Mouse (Mus musculus) gastrocnemius, postnatal 14 days (tissue): ENCODE results near the gene Spata45. TPM values are rescaled to one million over a fixed set of nuclear protein-coding genes. Genes with fewer than 3 reads are reported as not detected.

Experiments
- DNase-seq: peaks from one replicate; pipeline ENCODE4 v3.0.0; 2021; ENCODE audit warnings: mixed read lengths
- intact Hi-C: fragments of 180-260 bp; cut with DNase I; formaldehyde crosslinking; loops from one replicate; pipeline ENCODE4 v1.15.1; 2025; ENCODE audit warnings: low total_unique reads
- total RNA-seq, 2 experiments: library from RNA; stranded (reverse); gene quantifications; 2 replicates each; pipeline ENCODE4 v1.2.3; 2021

The Spata45 gene
- total RNA-seq, 2 experiments from 2014 or later = not detected

DNA sequence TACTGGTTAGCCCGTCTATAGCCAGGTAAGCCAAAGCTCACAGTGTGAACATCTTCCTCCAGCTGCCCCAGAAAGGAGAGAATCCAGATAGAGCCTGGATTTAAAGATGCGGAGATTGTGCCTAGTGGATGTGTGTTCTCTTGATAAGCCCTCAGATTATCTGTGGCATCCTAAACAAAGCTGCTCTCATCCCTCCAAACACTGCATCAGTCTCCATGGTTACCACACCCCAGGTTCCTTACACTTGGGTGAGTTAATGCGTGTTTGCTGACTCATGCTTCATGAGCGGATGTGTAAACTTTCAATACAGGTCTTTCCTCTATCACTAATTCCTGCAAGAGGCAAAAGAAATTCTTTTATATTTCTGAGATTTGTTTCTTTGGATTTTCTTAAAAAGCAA is 790 bp upstream of the Spata45 start:
- no peak for DNase-seq
- intact Hi-C loops = no loop called here

DNA sequence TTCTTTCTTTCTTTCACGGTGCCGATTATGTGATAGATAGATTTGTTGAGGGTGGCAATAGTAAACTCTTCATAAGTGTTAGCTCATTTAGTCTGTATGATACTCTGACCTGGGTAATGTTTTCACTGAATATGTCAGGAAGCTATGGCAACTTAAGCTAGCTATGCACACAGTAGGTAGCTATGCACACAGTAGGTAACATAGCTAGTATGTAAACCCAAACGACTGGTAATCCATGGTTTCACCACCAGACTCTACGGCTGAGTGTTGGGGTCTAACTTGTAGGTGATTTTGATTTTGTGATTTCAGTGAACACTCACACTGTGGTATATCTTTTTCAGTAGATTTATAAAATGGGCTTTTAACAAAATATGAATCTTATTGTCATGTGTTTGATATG is 1.6 kb downstream of the Spata45 start:
- DNase-seq = no peak
- intact Hi-C loops = no loop called here

DNA sequence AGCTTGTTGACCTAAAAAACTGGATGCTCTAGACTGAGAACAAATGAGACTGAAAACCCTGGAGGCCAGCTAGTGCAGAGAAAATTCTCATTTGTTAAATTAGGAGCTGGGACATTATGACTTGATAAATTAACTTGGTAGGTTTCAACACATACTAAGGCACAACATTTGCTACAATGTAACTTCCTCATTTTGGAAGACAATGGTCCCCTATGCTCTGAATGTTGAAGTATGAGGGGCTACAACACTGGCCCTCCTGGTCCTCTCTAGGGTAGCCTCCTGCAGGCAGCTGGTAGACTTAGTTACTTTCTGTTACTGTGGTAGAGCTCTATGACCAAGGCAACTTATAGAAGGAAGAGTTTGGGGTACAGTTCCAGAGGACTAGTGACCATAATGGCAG is 4.9 kb downstream of the Spata45 start:
- DNase-seq = no peak
- intact Hi-C loops = no loop called here

DNA sequence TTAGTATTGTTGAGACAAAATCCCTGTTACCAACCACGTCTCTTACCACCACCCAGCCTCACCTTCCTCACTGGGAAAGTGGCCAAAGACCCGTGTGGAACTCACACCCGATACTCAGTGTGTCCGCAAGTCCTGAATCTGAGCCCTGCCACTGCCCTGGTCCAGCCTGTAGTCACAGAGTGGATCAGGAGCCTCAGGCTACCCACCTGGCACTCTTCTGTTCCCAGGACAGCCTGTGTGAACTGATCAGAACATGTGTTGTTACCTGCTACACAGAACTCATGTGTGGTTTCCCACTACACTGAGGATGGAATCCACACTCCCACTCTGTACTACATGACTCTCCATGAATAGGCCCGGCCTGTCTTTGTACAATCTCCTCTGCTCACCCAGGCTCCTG is 5.7 kb downstream of the Spata45 start:
- no peak for DNase-seq
- intact Hi-C loops = no loop called here

DNA sequence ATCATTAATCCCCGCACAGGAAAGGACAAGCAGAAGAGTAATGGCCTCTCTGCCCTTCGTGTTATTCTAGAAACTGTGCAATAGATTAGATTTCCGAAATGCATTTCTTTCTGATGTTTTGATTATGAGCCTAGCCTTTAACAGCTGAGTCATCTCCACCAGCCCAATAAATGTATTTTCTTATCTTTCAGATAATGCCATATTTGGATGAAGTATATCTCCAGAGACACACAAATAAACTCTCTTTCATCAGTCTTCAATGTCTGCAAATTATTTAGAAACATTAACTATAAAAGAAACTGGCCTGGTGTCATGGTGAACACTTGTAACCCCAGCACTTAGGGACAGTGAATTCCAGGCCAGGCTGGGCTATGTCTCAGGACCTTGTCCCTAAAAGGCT is 6.2 kb downstream of the Spata45 start:
- DNase-seq = no peak
- intact Hi-C loops = no loop called here

DNA sequence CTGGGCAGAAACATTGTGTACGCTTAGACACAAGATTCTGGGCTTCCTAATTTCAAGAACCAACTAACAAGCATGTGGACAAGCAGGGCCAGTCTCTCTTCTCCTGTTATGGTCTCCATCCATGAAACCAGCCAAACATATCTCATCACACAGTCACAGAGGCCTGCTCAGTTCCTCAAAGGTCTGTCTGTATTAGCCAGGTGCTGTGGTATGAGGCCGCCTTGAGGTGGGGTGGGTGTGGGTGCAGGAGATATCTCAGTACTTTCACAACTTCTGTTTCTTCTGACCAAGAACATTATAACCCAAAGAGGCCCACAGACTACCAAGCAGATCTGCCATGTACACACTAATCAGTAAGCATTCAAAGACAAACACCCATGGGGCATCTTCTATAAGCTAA is 8.8 kb downstream of the Spata45 start:
- no peak for DNase-seq
- intact Hi-C loops = no loop called here

DNA sequence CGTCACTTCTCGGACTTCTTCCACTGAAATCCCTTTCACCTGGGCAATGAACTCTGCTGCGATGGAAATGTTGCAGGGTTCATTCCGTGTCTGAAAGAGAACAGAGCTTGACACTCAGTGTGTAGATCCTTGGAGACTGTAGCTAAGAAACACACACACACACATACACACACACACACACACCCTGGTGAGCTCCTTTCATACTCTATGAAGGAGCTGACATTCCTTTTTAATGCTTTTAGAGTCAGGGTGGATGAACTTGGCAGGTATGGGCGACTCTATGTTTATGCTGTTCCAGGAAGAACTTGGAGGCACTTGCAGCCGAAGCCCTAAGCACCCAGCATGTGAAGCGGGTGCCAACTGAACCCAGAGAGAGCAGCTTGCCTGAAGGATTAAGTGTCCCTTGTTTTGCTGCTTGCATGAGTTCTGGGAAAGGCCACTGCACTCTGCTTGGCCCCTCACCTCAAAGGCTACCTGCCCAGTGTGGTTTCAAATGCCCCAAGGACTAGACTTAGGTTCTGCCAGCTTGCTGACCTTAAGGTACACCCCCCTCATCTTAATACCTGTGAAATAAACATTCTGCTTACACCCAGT is 9.9 kb downstream of the Spata45 start:
- intact Hi-C loops = no loop called here
- peak; percentile 69 for DNase-seq

DNA sequence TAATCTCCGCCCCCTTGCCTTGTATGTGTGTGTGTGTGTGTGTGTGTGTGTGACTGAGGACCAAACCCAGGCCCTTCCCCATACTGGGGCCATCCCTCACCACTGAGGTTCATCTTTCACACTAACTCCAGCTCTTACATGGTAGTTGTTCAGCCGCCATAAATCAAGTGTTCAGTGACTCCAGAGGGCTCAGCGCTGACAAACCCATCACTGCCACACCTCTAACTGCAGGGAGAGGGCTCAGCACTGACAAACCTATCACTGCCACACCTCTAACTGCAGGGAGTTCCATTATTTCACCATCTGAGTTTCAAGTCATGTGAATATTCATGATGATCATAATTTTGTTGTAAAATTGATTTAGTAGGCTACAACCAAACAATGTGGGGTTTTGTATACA is 17.1 kb downstream of the Spata45 start:
- no peak for DNase-seq
- intact Hi-C loops = no loop called here

DNA sequence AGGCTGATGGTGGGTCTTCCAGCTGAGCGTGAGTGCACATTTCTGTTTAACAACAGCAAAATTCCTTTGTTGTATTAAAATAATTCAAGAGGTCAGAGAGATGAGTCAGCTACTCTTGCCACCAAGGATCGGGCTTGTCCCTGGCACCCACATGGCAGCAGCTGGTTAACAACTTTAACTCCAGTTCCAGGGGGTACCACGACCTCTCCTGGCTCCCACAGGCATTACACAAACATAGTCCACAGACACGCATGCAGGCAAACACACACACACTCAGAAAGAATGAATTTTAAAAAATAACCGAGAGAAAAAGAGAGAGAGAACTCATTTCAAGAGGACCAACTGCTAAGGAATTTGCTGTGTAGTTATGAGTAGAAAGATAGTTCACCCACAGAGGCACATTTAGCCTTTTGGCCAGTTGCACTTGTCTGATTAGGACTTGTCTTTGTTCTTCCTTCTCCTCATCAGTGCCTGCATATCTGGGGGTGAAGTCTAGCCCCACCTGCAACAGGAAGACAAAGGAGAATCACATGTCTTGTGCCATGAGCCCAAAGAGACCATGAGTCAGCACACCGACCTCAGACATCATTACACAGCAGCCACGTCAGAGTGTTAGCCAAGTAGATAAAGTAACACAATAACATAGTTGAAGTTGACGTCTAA is 18.6 kb downstream of the Spata45 start:
- intact Hi-C loops = loop anchor here (5.0 kb wide), 1 partner anchor 48 kb away; no protein-coding TSS in a partner anchor
- DNase-seq = peak; percentile 15

DNA sequence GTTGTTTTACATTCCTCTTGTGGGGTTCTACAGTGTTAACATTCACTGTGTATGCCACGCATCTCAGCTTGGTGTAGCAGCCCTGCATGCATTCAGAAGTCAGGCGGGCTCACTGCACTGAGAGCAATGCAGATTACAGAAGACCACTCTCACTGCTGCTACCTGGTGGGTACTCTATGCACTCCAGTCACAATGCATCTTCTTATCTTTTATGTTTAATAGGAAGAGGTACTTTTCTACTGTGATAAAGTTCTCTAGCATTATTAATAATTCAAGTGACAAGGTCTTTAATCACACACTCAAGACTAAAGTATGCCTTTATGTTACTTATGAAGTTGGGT is 19.1 kb downstream of the Spata45 start:
- DNase-seq = no peak
- intact Hi-C loops = loop anchor here (5.0 kb wide), 1 partner anchor 48 kb away; no protein-coding TSS in a partner anchor

DNA sequence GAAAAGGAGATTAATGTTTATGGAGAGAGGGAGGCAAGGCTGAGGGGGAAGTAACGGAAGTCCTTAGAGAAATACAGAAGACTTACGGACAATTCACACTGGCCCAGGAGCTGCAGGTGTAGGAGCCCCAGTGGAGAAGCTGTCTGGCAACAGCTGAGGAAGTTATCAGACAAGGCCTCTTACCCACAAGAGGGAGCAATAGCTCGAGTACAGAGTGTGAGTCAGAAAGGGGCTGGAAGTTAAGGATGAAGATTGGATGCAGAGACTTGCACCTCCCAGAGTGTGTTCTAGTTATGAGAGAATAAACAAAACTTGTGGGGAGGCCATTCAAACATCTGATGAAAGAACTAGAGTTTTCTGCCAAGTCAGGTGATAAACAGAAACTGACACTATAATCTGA is 21.0 kb downstream of the Spata45 start:
- intact Hi-C loops = loop anchor here (5.0 kb wide), 1 partner anchor 50 kb away; no protein-coding TSS in a partner anchor
- no peak for DNase-seq

DNA sequence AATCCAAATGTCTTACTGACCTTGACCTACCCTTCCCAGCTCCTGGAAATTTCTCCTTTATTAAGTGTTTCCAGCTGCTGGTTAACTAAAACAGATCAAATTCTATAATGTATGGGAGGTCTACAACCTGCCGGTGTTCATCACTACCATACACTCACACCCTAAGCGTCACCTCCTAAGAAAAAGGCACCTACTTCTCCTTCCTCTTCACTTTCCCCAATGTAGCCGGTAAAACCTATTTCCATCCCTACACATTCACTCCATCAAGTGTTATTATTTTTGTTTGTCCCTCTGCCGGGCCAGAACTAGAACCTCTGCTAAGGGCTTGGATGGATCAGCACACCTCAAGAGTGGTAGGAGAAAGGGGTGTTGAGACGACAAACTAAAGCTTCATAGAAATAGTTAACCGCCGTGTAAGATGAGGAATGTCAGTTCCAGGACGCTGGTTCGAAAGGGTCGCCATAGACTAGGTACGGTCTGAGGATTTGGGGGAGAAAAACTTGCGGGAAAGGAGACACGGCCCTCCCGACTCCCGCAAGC is 25.9 kb downstream of the Spata45 start:
- no peak for DNase-seq
- intact Hi-C loops = loop anchor here (5.0 kb wide), 1 partner anchor 35 kb away; the partner anchor contains the start of gene Flvcr1

DNA sequence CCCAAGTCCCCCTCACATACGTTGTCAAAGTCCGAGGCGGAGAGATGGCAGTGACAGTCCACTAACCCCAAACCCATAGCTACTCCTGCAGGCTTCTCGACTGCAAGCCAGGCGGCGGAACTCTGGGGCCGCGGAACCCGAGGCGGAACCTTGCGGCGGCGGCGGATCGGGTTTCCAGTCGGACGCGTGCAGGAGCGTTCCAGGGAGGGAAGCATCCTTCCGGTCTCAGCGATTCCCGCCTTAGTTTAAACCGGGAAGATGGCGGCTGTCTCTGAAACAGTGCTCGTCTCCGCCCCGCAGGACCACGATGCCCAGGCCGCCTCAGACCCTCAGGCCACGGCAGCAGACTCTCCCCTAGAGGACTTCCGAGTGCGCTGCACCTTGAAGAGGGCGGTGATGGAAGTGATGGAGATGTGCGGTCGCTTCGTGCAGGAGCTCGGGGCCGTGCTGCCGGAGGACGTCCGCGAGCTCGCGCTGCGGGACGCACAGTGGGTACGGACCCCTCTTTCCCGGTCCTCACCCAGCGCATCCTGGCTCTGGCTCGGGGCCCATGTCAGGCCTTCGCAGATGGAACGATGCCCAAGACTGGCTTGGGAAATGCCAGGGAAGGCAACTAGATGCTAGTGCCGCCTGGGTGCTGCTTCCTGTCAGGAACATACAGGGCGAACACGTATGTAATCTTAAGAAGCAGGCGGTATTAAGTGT is 26.5 kb downstream of the Spata45 start, which contains the start of the genes Tatdn3 and Nsl1:
Tatdn3 (minus strand) TSS at position 152 of the 705 bp plus-strand sequence.
Nsl1 (plus strand) TSS at position 232 of the 705 bp plus-strand sequence.
- intact Hi-C loops = loop anchor here (5.0 kb wide), 1 partner anchor 36 kb away; the partner anchor contains the start of gene Flvcr1
- DNase-seq = peak; percentile 90

DNA sequence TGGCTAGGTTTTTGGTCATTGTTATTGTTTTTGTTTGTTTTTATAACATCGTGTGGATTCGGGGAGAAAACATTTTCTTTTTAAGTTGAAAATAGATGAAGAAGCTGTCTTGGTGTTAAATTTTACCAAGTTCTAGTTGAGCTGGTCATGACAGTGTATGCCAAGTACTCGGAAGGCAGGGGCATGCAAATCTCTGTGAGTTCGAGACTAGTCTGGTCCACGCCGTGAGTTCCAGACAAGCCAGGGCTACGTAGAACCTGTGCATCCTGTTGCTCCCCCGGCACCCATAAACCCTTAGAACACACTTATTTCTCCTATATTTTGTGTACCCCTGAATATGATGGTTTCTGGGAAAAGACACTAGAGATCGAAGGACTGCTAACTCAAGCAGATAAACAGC is 27.3 kb downstream of the Spata45 start:
- intact Hi-C loops = loop anchor here (5.0 kb wide), 1 partner anchor 36 kb away; the partner anchor contains the start of gene Flvcr1
- no peak for DNase-seq

DNA sequence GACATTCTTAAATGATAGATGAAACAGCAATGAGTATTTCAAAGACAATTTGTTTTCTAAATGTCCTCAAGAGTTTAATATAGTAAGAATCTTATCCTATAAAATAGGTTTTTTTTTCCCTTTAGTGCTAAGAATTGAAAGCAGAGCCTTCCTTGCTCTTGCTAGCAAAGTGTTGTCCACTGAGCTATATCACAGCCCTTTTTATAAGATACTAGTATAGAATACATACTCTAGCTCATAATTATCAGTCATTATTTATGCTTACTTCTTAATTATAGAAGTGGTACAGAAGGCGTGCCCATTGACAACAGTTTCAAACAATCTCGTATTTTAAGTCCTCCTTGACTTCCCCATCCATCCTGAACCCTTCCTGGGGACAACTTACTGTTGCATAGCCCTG is 28.1 kb downstream of the Spata45 start:
- DNase-seq = no peak
- intact Hi-C loops = loop anchor here (5.0 kb wide), 1 partner anchor 37 kb away; the partner anchor contains the start of gene Flvcr1

DNA sequence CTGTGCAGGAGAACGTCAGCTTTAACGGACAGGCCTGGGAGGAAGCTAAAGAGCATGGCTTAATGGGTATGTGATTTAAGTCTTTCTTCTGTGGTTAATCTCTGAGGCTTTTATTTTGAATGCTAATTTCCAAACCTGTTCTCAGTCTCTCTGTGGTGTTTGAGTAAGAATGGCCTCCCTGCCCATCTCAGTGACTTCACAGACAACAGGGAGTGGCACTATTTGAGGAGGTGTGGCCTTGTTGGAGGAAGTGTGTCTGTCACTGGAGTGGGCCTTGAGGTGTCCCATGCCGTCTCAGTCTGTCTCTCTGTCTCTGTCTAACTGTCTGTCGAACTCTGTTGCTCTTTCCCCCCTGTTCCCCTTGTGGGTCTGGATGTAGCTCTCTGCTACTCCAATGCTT is 28.7 kb downstream of the Spata45 start:
- intact Hi-C loops = no loop called here
- DNase-seq = no peak

DNA sequence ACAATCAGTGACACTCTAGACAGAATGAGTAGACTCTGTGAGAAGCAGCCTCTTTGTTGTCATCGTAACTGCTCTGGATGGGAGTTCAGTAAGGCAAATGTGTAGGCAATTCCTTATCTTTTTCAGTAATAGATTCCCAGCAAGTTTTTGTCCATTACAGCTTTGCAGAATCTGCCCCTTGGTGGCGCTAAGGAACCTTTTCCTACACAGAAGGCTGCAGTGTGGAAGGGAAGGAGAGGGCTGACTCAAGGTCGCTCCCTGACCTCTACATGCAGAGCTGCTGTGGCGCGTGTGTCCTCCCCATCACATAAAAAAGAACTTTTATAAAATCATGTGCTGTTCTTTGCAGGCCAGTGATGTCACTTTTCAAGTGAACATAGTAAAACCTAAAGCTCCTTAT is 31.9 kb downstream of the Spata45 start:
- intact Hi-C loops = no loop called here
- no peak for DNase-seq

DNA sequence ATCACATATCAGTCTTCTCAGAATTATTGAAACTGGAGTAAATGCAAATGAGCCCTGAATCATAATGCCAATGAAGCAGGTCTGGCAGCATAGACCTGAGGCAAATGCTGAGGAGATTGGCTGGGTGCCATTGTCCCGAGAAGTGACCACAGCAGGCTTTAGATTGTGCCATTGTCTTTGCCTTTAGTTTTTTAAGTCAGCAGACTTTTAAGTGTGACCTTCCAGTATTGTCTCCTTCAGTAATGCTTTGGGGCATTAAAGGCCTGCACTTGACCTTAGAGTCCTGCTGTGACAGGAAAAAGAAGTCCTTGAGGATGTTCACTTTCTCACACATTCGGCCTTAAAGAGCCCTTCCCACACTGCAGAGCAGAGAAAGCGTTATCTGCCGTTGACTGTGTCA is 33.8 kb downstream of the Spata45 start:
- intact Hi-C loops = loop anchor here (10.0 kb wide), 1 partner anchor 235 kb away; no protein-coding TSS in a partner anchor
- DNase-seq = no peak

DNA sequence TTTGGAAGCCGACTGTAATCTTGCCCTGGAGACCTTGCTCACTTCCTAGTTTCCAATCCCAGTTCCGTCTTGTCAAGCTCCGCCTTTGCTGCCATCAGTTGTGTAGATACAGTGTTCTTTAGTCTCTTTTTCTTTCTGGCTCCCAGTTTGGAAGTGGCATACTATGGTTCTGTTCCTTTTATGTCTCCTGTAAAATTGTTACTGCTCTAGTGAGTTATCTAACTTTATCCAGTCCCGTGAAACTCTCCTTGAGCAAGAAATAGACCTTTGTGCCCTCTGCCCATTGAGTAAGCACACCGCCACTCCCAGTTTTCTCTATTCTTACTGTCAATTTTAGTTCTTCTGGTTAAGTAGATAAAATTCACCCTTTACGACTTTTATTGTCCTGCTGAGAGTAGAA is 35.2 kb downstream of the Spata45 start:
- intact Hi-C loops = loop anchor here (10.0 kb wide), 1 partner anchor 237 kb away; no protein-coding TSS in a partner anchor
- DNase-seq = no peak

DNA sequence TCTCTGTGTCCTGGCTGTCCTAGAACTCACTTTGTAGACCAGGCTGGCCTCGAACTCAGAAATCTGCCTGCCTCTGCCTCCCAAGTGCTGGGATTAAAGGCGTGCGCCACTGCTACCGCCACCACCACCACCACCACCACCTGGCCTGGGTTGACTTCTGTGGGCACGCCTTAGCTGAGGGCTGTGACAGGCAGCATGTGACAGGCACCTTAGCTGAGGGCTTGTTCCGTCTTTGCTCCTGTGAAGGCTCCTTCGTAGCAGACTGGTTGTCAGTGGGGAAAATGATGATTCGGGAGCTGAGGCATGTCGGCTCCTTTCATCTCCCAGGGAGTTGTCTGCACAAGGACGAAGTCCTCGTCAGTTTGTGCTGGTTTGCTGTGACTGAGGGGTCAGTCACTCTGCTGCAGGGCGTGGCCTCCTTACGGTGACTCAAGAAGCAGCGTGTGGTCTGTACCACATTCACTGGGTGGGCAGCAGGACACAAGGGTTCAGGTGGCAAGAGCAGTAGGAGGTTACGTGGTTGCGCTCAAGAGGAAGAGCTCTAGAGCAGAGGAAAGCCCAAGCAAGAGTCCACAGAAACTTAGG is 36.0 kb downstream of the Spata45 start:
- DNase-seq = no peak
- intact Hi-C loops = loop anchor here (10.0 kb wide), 1 partner anchor 238 kb away; no protein-coding TSS in a partner anchor
